Mouse (Mus musculus) left cerebral cortex, postnatal 14 days (tissue): Measurements from ENCODE around the gene Lrig1. TPM values are rescaled to one million over a fixed set of nuclear protein-coding genes. Genes with fewer than 3 reads are reported as not detected.

Source experiments
- DNase-seq, 2 experiments: peaks; one replicate each; pipeline ENCODE4 v3.0.0; 2021 to 2022; ENCODE audit warnings: low spot score in 2 of 2, mixed read lengths in 1 of 2
- intact Hi-C: fragments of 180-260 bp; cut with DNase I; formaldehyde crosslinking; loops from one replicate; pipeline ENCODE4 v1.15.1; 2025
- total RNA-seq, 2 experiments: library from RNA; stranded (reverse); gene quantifications; 2 replicates each; pipeline ENCODE4 v1.2.3; 2021

Lrig1 gene
- total RNA-seq, 2 experiments from 2014 or later, result 28.5 to 30.6 TPM

DNA sequence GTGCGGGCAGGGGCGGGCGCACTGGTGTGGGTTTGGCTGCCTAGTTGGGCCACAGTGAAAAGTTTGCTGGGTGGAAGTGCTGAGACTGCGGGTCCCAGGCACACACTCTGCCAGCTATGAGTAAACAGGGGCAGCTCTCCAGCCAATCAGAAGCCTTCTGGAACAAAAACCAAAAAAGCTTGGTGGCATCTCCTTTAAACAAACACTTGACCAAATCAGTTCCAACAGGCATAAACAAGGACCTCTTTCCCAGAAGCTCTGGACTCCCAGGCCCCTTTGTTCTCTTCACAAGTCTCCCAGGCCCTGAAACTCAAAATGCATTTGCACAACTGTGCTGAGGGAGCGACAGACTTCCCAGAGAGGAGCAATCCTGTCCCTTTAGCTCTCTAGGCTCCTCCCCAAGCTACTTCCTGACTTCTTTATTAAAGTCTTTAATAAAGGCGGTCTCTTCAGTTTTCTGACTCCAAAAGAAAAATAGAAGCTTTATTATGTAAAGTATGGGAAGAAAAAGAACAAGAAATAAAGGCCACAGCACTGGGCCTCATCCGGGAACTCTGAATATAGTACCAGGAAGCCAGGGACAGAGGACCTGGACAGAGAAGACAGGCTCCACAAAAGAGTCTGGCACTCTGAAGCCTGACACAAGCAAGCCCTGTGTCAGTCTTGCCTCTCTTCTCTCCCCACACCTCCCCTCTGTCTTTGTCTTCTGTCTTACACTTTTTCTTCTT lies 68.7 kb downstream of the Lrig1 start:
- no peak for DNase-seq

GRCm38 (mm10) chr6:94628787-94629186 lies 71.2 kb downstream of the Lrig1 start:
- intact Hi-C loops, result loop anchor here (5.0 kb wide), 1 partner anchor 69 kb away; no protein-coding TSS in a partner anchor
- DNase-seq, result no peak

More for the DNA sequence above, 68.7 kb downstream of the Lrig1 start:
- intact Hi-C loops, result no loop called here

DNA sequence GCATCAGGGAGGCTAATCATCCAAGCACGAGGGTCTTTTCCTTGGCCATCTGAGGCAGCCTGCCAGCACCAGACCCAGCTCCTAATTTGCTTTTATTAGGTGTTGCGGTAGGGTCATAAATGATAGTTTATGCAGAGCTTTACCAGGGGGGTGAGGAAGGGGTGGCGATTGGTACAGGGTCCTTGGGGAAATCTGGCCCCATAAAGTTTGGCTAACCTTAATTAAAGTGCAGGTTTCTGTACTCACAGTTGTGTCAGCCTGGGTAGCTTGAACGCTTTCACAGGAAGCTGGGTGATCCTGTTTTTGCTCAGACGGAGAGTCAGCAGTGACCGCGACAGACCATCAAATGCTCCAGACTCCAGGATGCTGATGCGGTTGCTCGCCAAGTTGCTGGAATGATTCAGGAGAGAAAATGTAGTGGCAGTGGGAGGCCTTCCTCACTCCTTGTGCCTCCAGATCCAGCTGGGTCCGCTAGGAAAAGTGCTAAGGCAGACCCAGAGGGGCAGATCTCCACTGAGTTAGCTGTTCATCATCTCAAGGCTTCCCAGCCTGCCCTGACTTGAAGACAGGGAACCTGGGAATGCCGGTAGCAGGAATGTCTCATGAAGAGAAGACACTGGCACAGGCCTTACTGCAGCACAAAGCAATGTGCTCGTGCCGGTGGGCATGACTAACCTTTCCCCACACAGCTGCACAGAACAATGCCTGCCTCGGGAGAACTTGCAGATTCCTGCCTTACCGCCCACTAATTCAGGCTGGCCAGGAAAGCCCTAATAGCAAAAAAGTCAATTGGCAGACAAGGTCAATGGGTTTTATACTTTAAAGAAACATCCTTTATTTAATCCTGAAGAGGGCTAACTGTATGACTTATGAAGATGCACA lies 72.0 kb downstream of the Lrig1 start:
- no peak for DNase-seq
- intact Hi-C loops, result loop anchor here (5.0 kb wide), 1 partner anchor 69 kb away; no protein-coding TSS in a partner anchor

- intact Hi-C loops, result loop anchor here (5.0 kb wide), 1 partner anchor 70 kb away; no protein-coding TSS in a partner anchor
- no peak for DNase-seq
Measured at GRCm38 (mm10) chr6:94626807-94627206, 73.2 kb downstream of the Lrig1 start.

- no peak for DNase-seq
- intact Hi-C loops, result loop anchor here (5.0 kb wide), 1 partner anchor 71 kb away; no protein-coding TSS in a partner anchor
Measured at GRCm38 (mm10) chr6:94625896-94626295, 74.1 kb downstream of the Lrig1 start.

- DNase-seq, result no peak
- intact Hi-C loops, result no loop called here
Measured at GRCm38 (mm10) chr6:94624543-94624942, 75.4 kb downstream of the Lrig1 start.

DNA sequence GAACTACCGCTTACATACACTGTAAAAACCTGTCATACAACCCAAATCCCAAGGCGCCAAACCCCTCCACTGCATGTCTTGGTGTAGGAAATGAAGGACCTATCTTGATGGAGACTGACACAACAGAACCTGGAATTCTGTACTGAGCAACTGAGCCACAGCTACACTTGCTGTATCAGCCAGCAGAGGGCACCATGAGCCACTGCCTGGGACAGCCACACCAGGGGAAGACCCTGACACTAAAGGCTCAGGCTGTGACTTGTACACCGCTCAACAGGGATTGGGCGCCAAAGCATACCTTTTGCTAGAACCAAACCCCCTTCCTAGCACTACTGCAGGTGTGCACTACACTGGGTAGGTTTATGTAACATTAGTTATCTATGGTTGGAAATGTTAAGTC lies 77.0 kb downstream of the Lrig1 start:
- peak; percentile 61 to 77 for DNase-seq

DNA sequence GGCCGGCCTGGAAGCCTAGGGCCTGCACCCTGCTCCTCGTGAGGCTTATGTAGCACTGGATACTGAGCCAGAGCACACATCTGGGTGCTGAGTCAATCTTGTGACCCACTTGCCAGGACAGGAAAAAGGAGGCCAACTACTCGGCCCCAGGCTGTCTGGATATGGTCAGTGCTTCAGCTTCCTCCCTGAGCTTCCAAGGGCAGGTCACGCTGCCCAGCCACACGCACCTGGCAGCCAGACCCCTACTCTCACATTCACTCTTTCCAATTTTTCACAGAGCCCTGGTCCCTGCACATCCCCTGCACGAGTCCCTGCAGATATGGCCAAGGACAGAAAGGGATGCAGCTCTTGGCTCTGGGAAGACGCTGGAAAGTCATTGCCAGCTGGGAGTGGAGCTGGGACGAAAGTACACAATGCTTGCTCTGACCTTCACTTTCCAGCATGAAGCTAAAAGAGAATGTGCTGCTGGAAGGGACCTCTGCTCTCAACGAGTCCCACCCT lies 79.1 kb downstream of the Lrig1 start:
- intact Hi-C loops, result no loop called here
- DNase-seq, result no peak

More for the DNA sequence above, 77.0 kb downstream of the Lrig1 start:
- intact Hi-C loops, result loop anchor here (2.0 kb wide), 1 partner anchor 344 kb away; no protein-coding TSS in a partner anchor

DNA sequence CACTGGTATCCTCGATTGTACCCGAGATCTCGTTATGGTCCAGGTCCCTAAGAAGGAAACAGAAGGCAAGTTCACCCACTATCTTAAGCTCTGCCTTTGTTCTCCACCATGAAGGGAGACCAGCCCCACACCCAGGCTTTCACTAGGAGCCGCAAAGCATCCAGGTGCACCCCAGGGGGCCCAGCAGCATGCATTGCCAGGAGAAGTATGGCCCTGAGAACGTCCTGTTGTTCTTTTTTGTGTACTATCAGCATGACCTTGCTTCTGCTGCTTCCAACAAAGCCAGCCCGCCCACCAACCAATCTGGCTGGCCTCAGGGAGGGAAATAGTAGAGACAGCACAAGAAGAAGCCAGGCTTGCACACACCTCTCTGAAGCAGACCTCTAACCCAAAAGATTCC lies 79.7 kb downstream of the Lrig1 start:
- intact Hi-C loops, result no loop called here
- DNase-seq, result no peak

GRCm38 (mm10) chr6:94618671-94619070 lies 81.3 kb downstream of the Lrig1 start:
- intact Hi-C loops, result no loop called here
- no peak for DNase-seq

DNA sequence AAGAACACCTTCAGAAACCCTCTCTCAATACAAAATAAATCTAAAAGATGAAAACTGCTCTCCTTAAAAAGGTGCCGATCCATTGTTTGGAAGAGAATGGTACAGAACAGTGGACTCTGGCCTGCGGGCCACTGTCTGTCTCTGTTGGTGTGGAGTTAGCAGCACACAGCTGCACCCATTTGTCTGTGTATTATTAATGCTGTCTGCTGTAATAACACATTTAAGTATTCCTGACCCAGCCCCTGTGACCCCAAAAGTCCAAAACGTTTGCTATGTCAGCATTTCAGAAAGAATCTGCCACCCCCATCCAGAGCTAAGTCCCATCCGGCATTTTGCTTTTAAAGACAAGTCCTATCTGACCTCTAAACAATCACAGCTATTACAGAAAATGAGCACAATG lies 84.0 kb downstream of the Lrig1 start:
- intact Hi-C loops, result no loop called here
- no peak for DNase-seq

GRCm38 (mm10) chr6:94614346-94614745 lies 85.6 kb downstream of the Lrig1 start:
- DNase-seq, result no peak
- intact Hi-C loops, result no loop called here

- no peak for DNase-seq
- intact Hi-C loops, result no loop called here
Measured at GRCm38 (mm10) chr6:94613235-94613895, 86.6 kb downstream of the Lrig1 start.

- DNase-seq, result no peak
- intact Hi-C loops, result no loop called here
Measured at GRCm38 (mm10) chr6:94604546-94604945, 95.4 kb downstream of the Lrig1 start.

- no peak for DNase-seq
- intact Hi-C loops, result no loop called here
Measured at GRCm38 (mm10) chr6:94604072-94604471, 95.9 kb downstream of the Lrig1 start.

DNA sequence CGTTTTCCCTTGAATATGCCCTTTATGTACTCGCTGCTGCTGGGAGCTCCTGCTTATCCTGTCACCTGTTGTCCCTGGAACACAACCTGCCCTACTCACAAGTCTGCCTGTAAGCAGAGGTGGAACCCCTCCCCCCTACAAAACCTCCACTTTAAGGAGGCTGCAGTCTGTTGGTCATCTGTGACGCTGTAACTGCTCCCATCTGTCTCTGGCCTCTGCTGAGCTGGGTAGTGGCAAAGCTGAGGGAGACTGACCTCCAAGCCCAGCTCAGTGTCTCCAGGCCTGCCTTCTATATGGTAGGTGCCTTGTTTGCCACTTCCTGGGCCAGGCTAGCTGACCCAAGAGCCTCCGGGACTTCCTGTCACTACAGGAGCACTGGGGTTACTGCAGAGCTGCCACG lies 98.1 kb downstream of the Lrig1 start:
- no peak for DNase-seq
- intact Hi-C loops, result no loop called here

GRCm38 (mm10) chr6:94601101-94601500 lies 98.9 kb downstream of the Lrig1 start:
- intact Hi-C loops, result no loop called here

DNA sequence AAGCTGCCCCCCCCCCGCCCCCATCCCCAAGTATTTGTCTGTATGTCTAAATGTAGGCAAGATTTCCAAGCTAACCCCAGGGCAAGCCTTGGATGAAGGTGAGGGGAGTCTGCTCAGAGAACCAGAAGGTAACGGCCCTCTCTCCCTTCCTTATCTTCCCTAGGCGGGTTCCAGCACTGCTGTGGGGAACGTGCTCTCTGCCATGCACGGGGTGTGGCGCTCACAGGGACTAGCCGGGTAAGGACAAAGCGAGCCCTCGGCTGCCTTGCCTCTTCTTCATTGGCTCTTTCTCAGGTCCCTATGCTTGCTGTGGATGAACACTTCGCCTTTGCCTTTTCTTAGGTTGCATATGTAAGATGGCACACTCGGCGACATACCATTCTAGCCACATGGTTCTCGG lies 100.9 kb downstream of the Lrig1 start:
- no peak for DNase-seq
- intact Hi-C loops, result no loop called here

More at GRCm38 (mm10) chr6:94601101-94601500, 98.9 kb downstream of the Lrig1 start:
- peak in 1 of 2 experiments; percentile 35 for DNase-seq

DNA sequence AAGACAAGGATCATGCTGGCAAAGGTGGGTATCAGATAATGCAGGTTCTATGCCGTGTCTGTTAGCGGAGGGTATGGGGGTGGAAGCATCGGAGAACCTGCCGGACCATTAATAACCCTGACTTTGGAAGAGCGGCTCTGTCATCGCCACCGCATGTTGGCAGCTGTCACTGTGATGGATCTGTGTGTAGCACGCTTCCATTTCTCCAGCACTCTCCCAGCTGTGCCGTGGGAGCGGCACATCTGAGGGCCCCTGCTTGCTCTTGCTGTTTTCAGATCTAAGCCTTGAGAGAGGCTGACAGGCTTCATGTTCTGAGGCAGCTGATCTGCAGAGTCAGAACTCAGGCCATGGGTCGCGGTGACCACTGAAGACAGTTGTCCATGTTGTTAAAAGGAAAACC lies 101.5 kb downstream of the Lrig1 start:
- no peak for DNase-seq
- intact Hi-C loops, result no loop called here
